Mouse (Mus musculus): ENCODE measurements at regions not wholly inside any gene's neighbourhood (a gene's known extent, or its start where the extent isn't known, plus 50 kb on each side); places are given as distances from the start of the nearest gene placed in this dataset.

- TF ChIP-seq CTCF (IDR thresholded peaks at IDR 0.05; ENCODE audit: borderline replicate concordance, extremely low read depth, insufficient read depth, insufficient read length) (no peak), POLR2A (IDR thresholded peaks at IDR 0.05; ENCODE audit: borderline replicate concordance, extremely low read depth, insufficient read depth, insufficient read length, poor library complexity, severe bottlenecking) (no peak)
These were observed 72.0 kb upstream of the Sipa1l1 start for GRCm38 (mm10) chr12:82097126-82097525.
